Mouse (Mus musculus): ENCODE results near the gene Hoxd8.

Hoxd8 gene

DNA sequence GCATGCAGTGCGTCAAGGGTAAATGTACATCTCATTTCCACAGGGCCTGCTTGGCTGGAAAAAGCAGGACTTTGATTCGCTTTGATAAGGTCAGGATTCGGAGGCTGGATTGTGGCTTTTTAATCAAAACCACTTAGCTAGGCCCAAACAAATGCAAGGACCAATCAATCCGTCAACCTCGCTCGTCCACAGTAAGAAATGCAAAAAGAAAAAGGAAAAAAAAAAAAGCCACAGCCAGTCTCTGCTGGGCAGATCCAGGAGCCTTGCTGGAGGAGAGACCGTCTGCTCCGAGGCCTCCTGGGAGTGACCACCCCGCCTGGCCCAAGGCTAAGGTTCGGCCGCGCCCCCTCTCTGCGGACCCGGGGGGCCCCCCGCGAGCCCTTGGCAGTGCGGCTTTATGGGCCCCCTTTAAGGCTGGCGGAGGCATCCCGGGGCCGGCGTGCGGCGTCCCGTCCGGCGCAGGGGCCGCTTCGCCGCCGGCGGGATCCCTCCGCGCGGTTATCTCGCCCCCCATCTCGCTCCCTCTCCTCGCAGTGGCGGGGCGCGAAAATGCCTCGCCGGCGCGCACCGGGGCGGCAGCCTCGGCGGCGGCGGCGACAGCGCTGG is at the start of gene Hoxd8:
TSS of gene Hoxd8 (plus strand) at position 223 of the 606 bp plus-strand sequence.
- DNase-seq: no peak

- no peak for DNase-seq
Measured at GRCm38 (mm10) chr2:74654743-74655419, 49.5 kb upstream of the Hoxd8 start.

GRCm38 (mm10) chr2:74655420-74655781 is 49.0 kb upstream of the Hoxd8 start:
- peak; percentile 50 for DNase-seq

DNA sequence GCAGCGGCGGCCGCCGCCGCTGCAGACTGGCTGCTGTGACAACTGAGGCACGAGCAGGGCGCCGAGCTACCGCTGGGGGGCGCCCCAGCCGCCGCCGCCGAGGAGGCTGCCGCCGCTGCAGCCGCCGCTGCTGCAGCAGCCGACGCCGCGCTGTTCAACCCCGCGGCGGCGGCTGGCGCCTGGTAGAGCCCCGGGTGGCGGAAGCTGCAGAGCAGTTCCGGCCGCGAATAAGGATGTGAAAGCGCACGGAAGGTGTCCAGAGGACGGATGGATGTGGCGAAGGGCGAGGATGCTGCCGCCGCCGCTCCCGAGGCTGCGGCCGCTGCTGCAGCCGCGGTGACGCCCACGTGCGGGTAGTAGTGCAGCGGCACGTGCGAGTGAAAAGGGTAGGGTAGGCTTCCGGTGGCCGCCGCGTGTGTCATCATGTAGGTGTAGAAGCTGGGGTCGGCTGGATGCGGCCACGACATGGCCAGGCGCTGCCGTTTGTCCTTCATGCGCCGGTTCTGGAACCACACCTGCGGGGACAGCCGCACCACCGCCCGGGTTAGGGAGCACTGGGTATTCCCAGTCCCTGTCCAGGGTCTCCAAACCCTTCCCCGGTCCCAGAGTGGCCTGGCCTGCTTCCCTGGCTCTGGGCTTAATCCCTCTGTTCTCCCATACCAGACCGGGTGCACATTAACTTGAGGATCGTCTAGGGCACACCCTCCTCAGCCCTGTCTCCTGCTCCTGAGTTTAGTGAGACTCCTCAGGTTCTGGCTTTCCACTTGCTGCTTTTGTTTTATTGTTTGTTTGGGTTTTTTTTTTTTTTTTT is 48.4 kb upstream of the Hoxd8 start:
- DNase-seq: no peak

DNA sequence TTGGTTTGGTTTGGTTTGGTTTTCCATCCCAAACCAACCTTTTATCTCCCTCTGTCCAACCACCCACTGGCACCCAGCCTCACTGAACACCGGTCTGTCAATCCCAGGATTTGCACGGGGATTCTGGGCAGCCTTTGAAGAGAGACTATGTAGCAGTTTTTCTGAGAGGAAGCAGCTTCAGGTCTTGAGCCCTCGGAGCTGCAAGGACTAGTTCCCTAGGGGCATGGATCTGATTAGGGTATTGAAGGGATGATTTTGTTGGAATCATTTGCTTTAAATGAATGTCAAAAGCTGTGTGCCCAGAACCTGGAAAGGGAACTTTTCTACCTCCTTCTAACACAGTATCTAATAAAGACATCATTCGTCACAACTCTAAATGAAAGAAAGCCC is 47.8 kb upstream of the Hoxd8 start:
- no peak for DNase-seq

GRCm38 (mm10) chr2:74657251-74658023 is 47.0 kb upstream of the Hoxd8 start:
- no peak for DNase-seq

GRCm38 (mm10) chr2:74658024-74658666 is 46.3 kb upstream of the Hoxd8 start:
- DNase-seq: no peak

DNA sequence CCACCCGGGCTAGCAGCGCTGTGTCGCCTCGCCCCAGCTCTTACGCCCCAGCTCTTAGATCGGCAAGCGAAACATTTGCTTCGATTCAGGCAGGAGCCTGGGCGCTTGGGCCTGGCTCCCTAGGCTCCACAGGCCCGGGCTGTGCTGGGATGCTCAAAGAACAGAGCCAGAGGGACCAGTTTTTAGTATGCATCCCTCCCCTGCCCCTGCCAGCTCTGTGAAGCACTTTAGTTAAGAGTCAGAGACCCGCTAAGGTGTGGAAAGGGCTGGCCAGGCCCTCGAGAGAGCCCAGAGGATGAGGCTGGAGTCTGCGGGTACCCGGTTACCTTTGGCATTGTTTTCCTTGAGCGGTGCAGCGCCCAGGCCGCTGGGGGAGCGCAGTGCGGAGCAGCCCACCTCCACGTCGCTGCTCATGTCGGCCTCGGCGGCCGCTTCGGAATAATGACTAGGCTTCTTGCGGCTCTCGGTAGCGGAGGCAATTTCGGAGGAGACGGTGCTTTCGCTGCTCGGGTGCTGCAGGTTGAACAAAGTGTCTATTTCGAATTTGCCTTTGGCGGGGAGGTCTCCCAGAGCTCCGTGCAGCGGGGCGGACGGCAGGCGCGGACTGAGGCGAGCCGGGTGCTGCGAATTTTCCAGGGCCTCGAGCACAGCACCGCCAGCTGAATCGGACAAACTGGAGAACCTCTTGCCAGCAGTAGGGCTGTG is 45.6 kb upstream of the Hoxd8 start:
- no peak for DNase-seq

DNA sequence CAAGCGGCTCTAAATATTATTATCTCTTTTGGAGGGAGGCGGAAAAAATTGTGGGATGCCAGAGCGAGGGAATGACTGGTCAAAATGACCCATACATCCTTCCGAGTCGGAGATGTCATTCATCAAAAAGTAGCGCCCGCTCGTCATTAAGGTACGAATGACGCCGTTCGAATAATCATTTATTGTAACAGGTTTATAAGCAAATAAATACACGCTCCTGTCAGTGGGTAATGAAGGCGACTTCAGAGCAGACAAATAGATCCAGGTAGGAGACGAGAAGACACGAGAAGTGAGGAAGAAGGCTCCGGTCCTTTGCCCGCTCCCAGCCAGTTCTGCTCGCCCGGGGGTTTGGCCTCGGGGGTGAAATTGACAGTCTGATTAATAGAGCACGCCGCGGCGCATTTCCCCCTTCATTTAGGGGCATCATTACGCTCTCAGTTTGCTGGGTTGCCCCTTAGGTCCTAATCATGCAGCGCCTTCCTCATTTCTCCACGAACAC is 44.9 kb upstream of the Hoxd8 start, which contains the start of gene Evx2:
TSS of gene Evx2 (minus strand) at position 51 of the 499 bp plus-strand sequence.
- DNase-seq: no peak

GRCm38 (mm10) chr2:74660421-74661375 is 43.7 kb upstream of the Hoxd8 start:
- no peak for DNase-seq

DNA sequence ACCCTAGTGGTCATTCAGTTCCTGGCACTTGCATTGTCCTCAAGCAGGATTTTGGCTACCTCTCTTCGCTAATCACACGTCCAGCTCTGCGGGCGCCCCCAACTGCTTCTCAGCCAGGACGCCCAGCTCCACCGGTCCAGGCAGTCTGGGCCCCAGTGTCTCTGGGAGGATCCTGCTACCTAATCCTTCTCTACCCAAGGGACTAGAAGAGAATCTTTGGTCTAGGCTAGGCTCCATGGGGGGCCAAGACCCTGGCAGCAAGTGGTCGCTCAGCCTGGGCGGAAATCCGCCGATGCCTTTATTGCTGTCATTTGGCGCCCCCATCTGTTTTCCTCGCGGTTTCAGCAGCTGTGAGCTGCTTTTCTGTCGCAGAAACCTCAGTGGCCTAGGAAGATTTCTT is 42.7 kb upstream of the Hoxd8 start:
- peak; percentile 45 for DNase-seq

DNA sequence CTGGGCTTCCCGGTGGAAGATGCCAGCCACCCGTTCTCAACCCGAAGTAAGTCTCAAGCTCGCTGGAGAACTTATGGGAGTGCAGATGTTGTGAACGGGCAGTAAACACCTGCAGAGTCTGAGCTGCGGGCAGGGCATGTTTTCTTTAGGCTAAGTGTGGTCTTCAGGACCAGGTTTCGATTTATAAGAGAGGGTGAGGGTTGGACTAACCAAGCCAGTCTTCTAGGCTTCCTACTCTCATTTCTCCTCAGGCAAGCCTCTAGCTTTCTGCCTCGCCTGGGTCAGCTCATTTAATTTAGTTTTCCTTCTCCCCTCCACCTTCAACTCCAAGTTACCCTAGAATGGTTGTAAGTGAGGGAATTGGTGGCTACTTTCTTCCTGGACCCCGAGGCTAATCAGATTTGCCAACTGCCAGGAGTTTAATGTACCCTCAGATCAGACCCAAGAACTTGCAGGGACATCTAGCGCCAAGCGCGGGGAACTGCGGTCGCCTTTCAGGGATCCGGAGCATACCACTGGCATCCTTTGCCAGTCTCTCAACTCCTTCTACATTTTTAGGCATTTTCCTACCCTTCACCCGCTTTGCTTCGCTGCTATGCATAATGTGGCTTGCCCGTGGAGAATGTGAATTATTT is 41.0 kb upstream of the Hoxd8 start:
- DNase-seq: peak; percentile 64

- no peak for DNase-seq
Measured at GRCm38 (mm10) chr2:74666411-74666810, 38.0 kb upstream of the Hoxd8 start.

- DNase-seq: no peak
Measured at GRCm38 (mm10) chr2:74667191-74667841, 37.1 kb upstream of the Hoxd8 start.

- no peak for DNase-seq
Measured at GRCm38 (mm10) chr2:74667842-74668357, 36.5 kb upstream of the Hoxd8 start, which contains the start of gene Hoxd13. Hoxd13 (plus strand) TSS chr2:74668310.

- no peak for DNase-seq
Measured at GRCm38 (mm10) chr2:74668370-74669229, 35.8 kb upstream of the Hoxd8 start.

DNA sequence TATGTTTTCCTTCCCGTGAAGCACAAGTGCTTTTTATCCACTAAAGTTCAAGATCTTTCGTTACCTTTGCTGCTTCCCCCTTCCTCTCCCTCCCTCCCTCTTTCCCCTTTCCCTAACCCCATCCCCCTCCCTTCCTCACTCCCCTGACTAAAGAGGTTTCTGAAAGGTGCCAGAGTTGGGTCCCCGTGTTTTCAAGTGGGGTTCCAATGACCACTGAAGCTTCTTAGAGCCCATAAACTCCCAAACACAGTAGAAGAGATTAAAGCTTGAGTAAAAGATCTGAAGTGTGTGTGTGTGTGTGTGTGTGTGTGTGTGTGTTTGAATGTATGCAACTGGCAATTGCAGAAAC is 35.2 kb upstream of the Hoxd8 start:
- DNase-seq: no peak

DNA sequence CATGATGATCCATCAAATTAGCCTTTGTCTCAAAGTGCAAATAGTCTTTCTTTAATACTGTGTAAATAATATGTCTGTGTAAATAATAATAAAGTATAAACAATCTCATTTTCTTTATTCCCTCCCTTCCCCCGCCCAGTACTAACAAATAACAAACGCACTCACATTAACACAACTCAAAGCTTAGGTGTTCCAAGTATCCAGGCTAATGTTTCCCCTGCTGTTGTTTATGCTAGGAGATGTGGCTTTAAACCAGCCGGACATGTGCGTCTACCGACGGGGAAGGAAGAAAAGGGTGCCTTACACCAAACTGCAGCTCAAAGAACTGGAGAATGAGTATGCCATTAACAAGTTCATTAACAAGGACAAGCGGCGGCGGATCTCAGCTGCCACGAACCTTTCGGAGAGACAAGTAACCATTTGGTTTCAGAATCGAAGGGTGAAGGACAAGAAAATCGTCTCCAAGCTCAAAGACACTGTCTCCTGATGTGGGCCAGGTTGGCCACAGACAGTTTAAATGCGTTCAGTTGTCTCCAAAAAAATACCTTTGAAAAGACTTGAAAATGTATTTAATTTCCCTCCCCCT is 34.7 kb upstream of the Hoxd8 start:
- no peak for DNase-seq

Measured in lung, postnatal 14 days (tissue).